Mouse (Mus musculus) frontal cortex, postnatal 10 days (tissue): ENCODE results near the gene Wdr66.

Source experiments
- DNase-seq, 2 experiments: peaks; one replicate each; pipeline ENCODE4 v3.0.0; 2022; ENCODE audit warnings: low spot score in 2 of 2, mixed read lengths in 1 of 2

Wdr66 gene

DNA sequence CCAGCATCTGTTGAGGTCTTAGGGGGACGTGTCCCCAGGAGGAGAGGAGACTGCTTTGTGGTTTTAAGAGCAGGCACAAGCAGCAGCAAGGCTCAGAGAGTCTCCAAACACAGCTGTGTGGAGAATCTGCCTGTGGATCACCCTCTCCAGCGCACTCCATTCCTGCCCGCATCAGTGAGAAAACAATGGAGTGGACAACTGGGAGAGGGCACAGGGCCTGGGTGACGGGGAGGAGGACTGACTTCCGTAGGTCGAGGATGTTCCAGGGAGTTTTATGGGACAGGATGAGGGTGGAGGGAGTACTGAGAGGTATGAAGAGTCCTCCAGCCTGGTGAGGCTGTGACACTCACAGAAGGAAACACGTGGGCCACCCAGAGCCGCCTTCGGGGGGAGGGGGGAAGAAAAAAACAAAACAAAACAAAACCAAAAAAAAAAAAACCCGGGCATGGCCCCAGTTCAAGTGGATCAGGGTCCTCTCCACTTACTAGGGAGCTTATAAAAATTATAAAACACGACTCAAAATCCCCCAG, 62.0 kb downstream of the Wdr66 start:
- no peak for DNase-seq

DNA sequence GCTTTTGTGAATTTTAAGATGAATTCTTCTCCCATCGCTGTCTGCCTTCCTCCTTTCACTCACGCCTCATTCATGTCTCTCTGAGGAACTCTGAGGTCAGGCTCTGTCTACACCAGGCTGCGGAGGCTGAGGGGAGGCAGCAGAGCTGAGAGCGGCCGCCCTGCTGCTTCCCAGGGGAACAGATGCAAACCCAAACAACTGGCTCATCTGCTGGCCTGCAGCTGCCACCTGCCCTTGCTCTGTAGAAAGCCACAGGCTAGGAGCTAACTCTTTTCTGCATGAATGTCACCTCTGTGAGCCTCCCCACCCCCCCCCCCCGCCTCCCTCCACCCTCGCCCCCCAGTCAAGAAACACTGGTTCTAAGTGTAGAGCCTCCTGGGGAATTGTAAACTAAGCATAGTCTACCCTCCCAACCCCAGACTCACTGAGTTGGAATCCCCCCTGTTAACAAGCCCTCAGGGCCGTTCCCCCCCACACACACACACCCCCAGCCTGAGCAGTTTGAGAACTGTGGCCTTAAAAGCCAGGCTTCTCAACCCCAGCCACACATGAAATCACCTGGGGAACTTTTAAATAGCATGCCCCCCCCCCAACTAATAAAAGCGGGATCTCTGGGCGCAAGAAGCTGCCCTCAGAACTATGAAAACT, 63.4 kb downstream of the Wdr66 start:
- no peak for DNase-seq

DNA sequence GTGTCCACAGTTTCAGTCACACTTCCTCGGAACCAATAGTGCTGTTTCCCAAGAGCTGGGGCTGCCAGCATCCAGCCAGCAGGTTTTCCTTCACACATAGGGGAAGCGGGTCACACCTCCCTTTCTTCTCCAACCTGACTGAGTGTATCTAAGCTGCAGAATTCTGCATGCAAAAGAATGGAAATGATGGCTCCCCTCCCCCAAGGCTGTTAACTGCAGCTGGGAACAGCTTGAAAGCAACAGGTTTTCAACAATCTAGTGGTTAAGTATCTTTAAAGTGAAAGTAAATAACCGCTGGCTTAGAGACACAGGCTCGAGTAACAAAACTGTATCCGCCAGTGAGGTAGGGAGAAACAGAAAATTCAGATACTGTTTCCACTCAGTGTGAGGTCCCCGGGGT, 66.1 kb downstream of the Wdr66 start:
- no peak for DNase-seq

DNA sequence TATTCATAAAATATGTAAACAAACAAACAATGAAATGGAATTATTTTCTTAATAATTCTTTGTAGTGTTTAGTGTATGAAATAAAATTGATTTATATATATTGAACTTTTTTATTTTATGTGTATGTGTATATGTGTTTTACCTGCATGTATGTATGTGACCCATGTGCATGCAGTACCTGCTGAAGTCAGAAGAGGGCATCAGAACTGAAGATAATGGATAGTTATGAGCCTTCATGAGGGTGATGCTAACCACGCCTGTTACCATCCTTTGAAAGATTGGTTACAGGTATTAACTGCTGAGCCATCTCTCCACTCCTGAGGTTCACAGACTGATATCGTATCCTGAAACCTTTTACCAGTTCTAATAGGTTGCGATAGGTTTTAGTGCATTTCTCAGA, 68.2 kb downstream of the Wdr66 start:
- DNase-seq, result no peak

DNA sequence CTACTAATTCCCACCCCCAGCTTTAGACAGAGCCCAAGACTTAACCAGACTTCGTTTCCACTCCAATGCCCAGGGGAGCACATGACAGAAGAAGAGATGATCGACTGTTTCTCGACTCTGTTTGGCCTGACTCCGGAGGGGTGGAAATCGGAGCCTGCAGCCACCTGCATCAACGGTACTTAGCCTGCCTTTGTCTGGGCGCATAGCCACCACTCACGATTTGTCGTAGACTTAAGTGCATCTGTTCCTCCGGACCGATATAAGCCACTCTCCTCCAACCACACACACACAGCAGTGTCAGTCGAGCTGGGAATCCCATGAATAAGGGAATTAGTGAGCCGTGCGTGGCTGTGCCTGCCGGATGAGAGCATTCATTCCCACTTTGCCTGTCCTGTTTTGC, 72.3 kb downstream of the Wdr66 start:
- no peak for DNase-seq

DNA sequence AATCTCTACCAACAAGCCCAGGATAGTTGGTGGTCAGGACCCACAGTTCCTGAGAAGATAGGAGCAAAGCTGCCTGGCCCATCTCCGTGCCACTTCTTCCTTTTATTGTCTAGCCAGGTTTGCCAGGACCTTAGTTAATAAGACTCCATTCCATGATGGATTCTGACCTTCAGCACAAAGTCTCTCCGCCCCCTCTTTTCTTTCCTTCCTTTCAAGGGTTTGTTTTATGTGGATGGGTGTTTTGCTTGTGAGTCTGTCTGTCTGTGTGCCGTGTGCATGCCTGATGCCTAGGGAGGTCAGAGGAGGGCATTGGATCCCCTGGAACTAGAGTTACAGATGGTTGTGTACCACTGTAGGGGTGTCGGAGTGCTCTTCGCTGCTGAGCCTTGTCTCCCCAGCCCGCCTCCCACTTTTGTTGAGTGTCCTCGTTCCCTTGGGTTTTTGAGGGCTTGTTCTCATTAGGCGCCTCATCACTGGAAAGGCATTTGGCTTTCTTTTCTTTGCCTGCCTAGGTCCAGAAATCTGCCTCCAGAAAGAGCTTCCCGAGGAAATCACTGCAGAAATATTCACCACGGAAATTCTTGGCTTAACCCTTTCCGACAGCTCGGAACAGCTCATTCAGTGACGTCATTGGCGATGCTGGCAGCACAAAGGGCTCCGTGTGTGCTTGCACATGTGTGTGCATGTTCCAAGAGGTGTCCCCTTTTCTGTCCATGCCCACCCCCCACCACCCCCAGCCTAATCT, 74.3 kb downstream of the Wdr66 start:
- DNase-seq, result no peak

DNA sequence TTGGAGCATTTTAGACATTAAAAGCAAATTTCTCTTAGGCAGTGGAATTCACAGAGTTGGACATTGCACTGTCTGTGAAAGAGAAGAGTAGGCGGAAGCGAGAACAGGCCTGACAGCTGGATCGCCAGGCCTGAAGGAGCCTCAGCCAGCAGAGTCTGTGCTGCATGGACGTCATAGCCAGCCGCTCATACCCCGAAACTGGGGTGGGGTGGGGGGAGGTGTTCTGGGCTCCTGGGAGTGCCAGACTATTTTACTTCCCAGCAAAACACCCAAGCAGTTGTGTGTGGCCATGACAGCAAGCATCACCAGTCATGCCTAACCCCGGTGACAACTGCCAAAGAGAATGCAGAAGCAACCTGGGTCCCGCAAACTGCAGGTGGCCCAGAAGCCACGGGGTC, 74.8 kb downstream of the Wdr66 start:
- peak; percentile 41 to 52 for DNase-seq

DNA sequence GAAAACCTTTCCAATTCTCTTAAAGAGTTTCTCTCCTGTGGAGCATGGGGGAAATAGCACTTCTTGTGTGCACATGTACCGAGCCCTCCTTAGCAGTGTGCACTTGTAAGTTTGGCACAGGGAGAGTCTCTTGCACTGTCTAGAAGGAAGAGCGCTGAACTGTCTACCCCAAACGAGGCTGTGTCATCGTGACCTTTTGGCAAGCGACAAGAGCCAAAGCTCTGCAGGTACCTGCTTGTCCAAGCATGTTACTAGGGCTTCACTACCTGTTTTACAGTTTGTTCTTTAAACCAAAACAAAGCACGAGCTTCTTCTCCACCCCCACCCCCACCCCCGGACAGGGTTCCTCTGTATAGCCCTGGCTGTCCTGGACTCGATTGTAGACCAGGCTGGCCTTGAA, 75.8 kb downstream of the Wdr66 start:
- DNase-seq, result no peak

DNA sequence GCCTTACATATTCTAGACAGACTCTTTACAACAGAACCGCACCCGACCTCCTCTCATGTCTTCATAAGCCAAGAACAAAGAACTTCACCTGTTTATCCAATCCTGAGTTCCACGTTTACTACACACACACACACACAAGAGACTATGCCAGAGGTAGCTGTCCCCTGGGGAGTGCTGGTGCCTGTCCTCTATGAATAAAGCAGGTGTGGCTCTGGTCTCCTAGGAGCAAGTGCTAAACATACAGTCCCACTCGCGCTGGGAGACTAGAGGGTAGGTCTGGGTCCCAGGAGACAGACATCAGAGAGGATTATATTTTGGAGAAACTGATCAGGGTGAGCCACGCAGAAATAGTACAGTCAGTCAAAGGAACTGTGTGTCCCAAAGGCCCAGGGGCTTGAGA, 81.7 kb downstream of the Wdr66 start:
- DNase-seq, result no peak

DNA sequence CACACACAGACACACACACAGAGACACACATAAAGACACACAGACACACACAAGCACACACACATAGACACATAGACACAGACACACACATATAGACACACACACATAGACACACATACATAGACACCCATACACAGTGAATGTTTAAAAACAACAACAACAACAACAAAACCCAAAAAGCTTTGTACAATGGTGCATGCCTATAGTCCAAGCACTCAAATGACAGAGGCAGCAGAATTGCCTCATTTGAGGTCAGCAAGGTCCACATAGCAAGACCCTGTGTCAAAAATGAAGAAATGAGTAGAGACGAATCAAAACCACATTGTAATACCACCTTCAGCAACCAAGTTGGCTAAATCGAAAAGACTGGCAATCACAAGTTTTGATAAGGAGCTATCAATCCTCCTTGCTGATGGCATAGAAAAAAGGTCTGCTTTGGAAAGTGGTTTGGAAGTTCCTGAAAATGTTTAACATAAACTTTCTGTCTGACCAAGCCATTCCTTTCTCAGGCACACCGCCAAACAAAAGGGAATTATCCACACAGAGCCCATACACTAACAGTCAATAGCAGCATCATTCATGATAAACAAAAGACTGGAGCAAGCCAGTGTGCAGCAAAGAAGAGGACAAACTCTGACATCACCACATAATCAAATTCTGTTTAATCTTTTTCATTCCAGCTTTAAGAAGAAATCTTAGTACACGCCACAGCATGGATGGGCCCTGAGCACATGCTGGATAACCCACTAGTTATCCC, 84.5 kb downstream of the Wdr66 start:
- DNase-seq, result no peak

DNA sequence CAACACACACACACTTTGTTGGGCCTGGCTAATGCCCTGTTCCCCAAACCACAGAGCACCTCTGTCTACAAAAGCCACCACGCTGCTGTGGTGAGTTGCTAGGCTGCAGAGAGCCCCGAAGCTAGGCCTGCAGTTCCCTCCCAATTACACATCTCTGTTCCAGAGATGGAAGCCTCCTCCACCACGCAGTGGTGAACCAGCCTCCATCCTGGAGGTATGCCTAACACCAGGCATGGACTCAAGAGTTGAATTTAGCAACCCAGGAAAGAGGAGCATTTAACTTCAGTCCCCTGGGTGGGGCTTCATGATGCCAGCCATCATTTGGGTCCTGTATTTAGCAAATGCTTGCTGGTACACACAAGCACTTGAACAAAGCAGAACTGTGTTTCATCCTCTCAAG, 86.6 kb downstream of the Wdr66 start:
- no peak for DNase-seq

DNA sequence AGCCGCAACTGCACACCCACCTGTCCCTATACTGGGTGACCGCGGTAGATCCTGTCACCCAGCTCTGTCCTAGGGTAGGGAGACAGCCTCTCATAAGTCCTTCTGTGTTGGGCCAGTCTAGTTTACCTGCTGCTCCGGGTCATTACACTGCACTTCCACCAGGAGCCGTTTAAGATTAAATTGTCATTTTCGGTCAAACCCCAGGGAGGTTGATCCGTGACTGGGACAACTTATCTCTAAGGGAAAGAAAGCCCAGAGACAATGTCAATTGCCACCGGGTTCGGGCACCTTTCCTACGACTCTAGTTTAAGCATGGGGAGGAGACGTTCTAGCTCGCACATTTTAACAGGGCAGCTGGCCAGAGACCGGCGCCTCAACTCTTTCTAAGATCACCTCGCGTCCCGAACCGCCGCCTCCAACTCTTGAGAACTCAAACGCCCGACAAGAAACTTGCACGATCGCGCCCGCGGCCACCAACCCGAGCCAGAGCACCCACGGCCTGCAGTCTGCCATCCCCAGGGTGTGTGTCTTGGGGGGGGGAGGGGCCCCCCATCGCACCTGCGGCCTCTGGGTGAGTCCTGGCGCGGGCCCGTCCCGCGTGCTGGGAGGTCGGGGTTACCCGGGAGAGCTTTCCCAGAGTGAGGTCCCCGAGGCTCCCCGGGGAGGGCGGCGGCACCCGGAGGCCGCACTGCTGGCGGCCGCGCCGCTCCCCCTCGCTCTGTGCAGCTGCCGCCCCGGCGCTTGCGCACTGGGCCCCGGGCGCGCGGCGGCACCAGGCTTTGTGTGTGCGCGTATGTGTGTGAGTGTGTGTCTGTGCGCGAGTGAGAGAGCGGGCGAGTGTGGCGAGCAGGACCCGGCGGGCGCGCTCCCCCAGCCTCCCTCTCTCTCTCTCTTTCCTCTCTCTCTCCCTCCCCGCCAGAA, 92.1 kb downstream of the Wdr66 start, which contains the start of gene Bcl7a:
Gene Bcl7a, plus strand, starts transcription at position 128 of the 921 bp plus-strand sequence.
- peak; percentile 85 to 93 for DNase-seq

DNA sequence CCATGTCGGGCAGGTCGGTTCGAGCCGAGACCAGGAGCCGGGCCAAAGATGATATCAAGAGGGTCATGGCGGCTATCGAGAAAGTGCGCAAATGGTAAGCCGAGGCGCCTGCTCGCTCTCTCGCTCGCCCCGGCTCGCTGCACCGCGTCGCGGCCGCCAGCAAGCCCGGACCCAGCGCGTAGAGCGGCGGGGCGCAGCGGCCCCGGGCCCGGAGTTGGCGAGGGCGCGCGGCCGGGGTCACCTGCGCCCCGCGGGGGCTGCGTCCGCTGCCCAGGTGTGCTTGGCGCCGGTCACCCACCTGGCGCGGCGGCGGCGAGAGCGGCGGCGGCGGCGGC, 92.7 kb downstream of the Wdr66 start:
- no peak for DNase-seq

DNA sequence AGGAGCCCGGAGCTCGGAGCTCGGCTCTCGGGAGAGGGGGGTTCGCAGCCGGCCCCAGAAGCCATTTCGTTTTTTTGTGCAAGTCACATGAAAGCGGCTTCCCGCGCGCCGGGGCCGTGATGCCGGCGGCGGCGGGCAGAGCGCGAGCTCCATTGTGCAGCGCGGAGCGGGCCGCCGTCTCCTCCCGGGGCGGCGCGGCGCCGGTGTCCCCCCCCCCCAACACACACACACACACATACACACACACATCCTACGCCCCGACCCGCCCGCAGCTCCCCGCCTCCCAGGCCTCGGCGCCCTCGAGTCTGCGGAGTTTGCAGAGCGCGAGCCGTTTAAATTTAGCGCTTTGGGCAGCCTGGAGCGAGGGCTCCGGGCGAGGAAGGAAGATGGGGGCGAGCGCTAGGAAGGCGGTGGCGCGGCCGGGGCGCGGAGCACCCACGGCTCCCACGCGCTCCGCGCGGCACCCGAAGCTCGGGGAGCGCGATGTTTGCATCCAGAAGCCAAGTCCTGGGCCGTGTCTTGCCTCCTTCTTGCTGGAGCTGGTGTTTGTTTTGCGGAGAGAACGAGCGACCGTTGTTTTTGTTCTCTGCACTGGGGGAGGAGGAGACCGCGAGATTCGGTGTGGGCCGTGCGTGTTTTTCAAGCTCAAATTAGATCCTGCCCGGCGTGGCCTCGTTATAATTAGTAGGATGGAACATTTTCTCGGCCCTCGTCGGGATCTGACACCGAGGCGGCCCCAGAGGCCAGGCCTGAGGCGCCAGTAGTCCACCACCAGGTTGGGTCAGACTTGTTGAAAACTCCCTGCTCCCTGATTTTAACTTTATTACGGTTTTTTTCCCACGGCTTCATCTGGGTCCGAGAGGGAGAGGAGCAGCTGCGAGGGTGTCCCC, 93.3 kb downstream of the Wdr66 start:
- DNase-seq, result peak in 1 of 2 experiments; percentile 57

DNA sequence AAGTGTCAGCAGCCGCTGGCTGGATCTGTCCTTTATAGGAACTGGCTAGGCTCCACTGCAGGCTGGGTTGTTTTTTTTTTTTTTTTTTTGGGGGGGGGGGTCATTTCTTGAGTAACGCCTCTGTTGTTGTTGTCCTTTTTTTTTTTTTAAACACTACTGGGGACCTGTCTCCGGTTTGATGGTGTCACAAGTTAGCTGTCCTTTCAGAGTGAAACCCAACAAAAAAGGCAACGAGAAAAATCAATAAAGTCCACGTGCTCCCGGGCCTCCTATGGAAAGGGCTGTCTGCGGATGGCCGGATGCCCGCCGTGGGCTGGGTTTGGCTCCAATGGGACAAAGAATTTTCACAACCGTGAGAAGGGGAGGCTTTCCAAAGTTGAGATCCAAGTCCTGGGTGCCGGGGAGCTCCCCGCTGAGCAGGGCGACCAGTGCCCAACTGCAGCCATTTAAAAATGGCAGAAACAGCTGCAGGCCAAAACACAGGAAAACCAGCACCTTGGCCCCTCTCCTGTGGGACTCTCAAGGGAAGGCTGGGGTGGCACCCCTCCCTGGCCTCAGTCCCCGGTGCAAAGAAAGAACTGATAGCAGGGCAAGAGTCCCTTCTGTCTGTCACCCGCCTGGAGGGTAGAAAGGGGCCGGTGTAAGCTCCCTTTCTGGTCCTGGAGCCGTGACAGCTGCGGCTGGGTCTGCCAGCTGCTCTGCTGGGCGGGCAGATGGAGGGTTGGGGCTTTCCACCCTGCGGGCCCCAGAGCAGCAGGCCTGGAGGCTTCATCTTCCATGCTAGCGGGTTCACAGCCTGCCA, 94.2 kb downstream of the Wdr66 start:
- peak; percentile 61 to 64 for DNase-seq

DNA sequence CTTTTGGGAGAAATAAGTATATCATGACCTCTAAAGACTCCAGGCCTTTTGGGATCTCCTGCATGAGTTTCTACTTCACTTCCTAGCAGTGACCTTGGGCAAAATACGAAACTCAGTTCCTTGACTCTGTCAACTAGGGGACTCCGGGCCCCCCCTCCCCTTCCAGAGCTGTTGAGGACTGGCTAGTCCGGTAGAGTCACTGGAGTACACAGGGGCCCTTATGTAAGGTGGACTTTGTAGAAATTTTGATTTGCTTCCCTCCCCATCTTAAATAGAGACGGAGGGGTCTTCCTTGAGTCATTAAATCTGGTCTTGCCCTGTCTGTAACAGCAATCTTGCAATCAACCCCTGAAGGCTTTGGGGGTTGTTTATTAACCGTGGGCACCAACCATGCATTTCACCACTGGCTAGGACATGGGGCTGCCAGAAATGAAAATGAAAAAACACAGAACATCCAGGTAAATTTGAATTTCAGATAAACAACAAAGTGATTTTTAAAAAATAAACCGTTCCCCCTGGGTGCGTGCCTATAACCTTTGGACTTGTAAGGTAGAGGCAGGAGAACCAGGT, 94.9 kb downstream of the Wdr66 start:
- no peak for DNase-seq

DNA sequence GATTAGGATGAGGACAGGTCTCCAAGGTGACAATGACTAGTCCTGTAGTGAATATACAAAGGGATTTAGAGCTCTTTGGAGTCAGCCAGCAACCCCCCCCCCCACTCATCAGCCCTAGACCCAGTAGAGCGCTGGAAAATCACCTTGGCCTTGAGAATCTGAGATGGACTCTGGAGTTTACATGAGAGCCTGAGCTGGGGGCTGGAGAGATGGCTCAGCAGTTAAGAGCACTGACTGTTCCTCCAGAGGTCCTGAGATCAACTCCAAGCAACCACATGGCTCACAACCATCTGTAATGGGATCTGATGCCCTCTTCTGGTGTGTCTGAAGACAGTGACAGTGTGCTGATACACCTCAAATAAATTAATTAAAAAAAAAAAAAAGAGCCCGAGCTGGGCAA, 96.1 kb downstream of the Wdr66 start:
- DNase-seq, result no peak

DNA sequence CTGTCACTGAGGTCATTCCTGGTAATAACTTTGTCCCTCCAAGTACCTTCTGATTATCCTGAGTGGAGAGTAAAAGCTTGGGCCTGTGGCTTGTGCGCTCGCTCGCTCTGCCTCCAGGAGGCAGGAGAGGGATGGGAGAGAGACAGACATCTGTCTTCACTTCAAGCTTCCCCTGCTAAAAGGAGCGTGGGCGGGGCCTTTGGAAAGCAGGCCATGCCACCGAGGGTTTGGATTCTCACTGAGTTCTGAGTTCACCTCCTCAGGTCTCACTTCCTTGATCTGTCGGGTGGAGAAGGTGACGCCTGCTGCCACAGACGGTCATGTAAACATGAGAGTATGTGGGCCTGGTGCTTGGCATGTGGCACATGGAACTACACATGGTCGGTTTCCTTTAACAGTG, 98.5 kb downstream of the Wdr66 start:
- no peak for DNase-seq

DNA sequence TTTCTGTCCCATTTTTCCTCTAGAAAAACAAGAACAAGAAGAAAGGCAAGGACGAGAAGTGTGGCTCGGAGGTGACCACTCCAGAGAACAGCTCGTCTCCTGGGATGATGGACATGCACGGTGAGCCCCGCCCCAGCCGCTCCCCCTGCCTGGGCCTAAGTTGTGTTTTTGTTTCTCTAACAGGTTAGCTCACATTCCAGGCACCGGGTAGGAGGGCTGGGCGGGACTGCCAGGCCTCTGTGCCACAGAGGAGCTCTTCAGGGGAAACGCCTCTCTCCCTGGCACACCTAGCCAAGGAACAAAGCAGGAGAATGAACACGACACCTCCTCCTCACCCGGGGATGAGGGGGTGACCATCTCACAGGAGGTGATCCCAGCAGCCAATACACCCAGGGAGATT, 104.0 kb downstream of the Wdr66 start:
- DNase-seq, result no peak
